Mouse (Mus musculus) forebrain, embryonic 16.5 days (tissue): ENCODE measurements at regions not wholly inside any gene's neighbourhood (a gene's known extent, or its start where the extent isn't known, plus 50 kb on each side); places are given as distances from the start of the nearest gene placed in this dataset. TPM values are rescaled to one million over a fixed set of nuclear protein-coding genes. Genes with fewer than 3 reads are reported as not detected.

Experiments used
- ATAC-seq: fragments of 200-750 bp; cut with Nextera tagmentation; 2 replicates; pipeline ENCODE4 v1.8.0; 2017; ENCODE audit warnings: mild to moderate bottlenecking, moderate library complexity
- H3K27ac ChIP-seq: fragments of 300-500 bp; sonication (generic); 2 replicates; pipeline ENCODE4 v1.5.1; 2014; ENCODE audit warnings: low read length, control low read depth
- H3K27me3 ChIP-seq: fragments of 300-500 bp; sonication (generic); replicated peaks from 2 replicates; pipeline ENCODE4 v1.6.1; 2014; ENCODE audit warnings: low read length; ENCODE audit not compliant: control insufficient read depth, insufficient read depth
- H3K36me3 ChIP-seq: fragments of 300-500 bp; sonication (generic); 2 replicates; pipeline ENCODE4 v1.6.1; 2014; ENCODE audit not compliant: control insufficient read depth, insufficient read depth
- H3K4me1 ChIP-seq: fragments of 300-500 bp; sonication (generic); replicated peaks from 2 replicates; pipeline ENCODE4 v1.6.1; 2014; ENCODE audit warnings: low read length; ENCODE audit not compliant: control insufficient read depth, insufficient read depth
- H3K4me2 ChIP-seq: fragments of 300-500 bp; sonication (generic); 2 replicates; pipeline ENCODE4 v1.6.1; 2014; ENCODE audit warnings: mild to moderate bottlenecking, low read length, control low read depth
- H3K4me3 ChIP-seq: fragments of 300-500 bp; sonication (generic); replicated peaks from 2 replicates; pipeline ENCODE4 v1.5.1; 2014; ENCODE audit warnings: mild to moderate bottlenecking, low read length, control low read depth
- H3K9ac ChIP-seq: fragments of 300-500 bp; sonication (generic); replicated peaks from 2 replicates; pipeline ENCODE4 v1.6.1; 2014; ENCODE audit warnings: low read depth, low read length, control low read depth
- H3K9me3 ChIP-seq: fragments of 300-500 bp; sonication (generic); 2 replicates; pipeline ENCODE4 v1.6.1; 2016; ENCODE audit warnings: low read length; ENCODE audit not compliant: control insufficient read depth
- WGBS: fragments of 180-500 bp; shearing (Covaris S2); extraction: QIAGEN DNeasy Blood & Tissue Kit; methylation state at CpG from one replicate; pipeline ENCODE4 v1.1.7; 2014; 5-methylcytosine and 5-hydroxymethylcytosine counted together
- microRNA-seq: library from miRNA; unstranded; fragments of <30 nt; microRNA quantifications from one replicate; pipeline ENCODE4, GENCODE M21; 2017

DNA sequence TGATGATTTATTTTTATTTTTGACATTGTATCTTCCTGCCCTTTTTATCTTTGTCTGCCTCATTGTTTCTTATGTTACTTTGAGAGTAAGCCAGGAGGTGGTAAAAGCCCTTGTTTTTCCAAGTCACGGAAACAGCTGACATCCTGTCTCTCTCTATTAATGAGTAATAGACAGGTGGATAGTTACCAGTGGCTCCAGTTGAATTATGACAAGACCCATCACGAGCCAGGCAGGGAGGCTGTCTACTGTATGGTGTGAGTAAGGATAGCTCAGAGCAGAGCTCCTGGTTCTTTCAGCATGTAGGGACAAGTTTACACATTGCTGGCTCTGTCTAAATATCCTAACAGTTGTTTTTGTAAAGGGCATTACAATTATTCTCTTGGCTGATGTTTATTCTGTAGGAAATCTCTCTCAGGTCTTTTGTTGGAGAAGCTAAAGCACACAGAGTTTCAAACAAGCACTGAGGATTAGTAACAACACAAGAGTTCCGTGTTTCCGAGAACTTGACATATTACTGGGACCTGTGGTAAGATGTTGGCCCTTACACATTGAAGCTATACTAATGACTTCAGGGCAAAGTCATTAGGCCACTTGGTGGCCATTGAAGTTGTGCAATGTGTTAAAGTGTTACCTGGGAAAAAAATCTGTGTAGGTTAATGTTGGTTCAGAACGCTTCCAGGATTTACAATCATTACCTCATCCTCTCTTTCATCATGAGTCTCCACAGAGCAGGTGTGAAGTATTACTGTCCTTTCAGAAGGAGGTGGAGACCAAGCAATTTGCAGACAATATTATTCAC, 111.5 kb downstream of the Ndfip2 start:
- Histone ChIP-seq H3K4me2 (no peak overlapping the region), H3K27ac (no peak overlapping the region), H3K27me3 (no peaks in the 10 kb centered on the region), H3K9ac (no peak overlapping the region), H3K4me1 (no peaks in the 10 kb centered on the region), H3K4me3 (no peak overlapping the region), H3K36me3 (no peaks in the 10 kb centered on the region), H3K9me3 (no peaks in the 10 kb centered on the region)
- no peak for ATAC-seq
- 83% methylated on average over 5 of the region's 5 CpGs for WGBS

DNA sequence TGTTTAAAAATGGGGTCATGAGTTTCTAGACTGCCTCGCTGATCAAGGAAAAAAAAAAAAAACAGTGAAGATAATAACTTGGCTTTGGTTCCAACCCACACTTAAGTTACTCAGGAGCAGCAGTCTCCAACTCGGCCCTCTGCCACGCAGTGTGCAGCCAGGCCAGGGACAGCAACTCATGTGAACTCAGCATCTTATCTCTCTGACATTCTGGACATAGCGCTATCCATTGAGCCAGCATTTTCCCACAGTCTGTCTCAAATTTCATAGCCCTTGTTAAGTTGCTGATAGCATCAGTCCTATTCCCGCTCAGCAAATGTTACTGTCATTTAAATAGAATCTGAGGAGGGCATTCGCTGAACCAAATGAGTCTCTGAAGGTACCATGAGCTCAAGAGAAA, 102.2 kb downstream of the Ndfip2 start:
- Histone ChIP-seq H3K36me3 (no peaks in the 10 kb centered on the region), H3K27me3 (no peaks in the 10 kb centered on the region), H3K9me3 (no peaks in the 10 kb centered on the region), H3K27ac (no peak overlapping the region), H3K4me1 (no peaks in the 10 kb centered on the region), H3K4me3 (no peak overlapping the region), H3K9ac (no peak overlapping the region), H3K4me2 (no peak overlapping the region)
- WGBS = 88% methylated on average over 6 of the region's 6 CpGs
- ATAC-seq = no peak

- ATAC-seq = no peak
- H3K36me3 ChIP-seq = no peaks in the 10 kb centered on the region
- no peaks in the 10 kb centered on the region for H3K4me1 ChIP-seq
- no peak overlapping the region for H3K9ac ChIP-seq
- no peaks in the 10 kb centered on the region for H3K9me3 ChIP-seq
- no peak overlapping the region for H3K4me2 ChIP-seq
- no peaks in the 10 kb centered on the region for H3K27me3 ChIP-seq
- H3K27ac ChIP-seq = no peak overlapping the region
- H3K4me3 ChIP-seq = no peak overlapping the region
- WGBS = 85% methylated on average over 3 of the region's 3 CpGs
Observed at GRCm38 (mm10) chr14:105359829-105360228, 101.5 kb downstream of the Ndfip2 start.

Small RNAs in the stretch of these regions (microRNA-seq; reads per million reads assigned to microRNA genes)
- gene Gm22406 (not detected), gene Mir6390 (not detected)
